In the genomic region with DNA sequence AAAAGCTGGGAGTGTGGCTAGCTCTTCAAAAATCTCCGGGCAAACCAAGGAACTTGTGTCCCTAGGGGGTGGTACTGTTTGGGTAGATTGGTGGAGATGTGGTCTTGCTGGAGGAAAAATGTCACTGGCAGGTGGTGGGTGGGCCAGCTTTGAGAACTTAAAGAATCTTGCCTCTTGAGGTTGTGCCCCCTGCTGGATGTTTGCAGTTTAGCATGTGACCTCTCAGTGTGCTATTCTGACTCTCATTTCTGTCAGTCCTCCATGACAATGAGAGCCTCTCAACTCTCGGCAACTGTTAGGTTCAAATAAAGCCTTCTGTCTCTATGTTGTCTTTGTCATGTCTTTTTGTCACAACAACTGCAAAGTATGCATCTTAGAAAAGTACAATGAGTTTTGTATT, we compare ENCODE assay signal across 14 mouse cellular contexts.
DNase-seq lines count a peak whose midpoint lies in the region; ATAC-seq and TF ChIP-seq lines count a peak whose summit lies in the region.
"Had no signal": no experiment of that assay in that cellular context is flagged by ENCODE, and none has a peak within 500 bp of the region (broad histone marks: within the 10 kb centered on the region; RNA-seq: fewer than 3 reads in every experiment).

No protein-coding gene starts in this region.

- H3K4me3 ChIP-seq in heart, embryonic 10.5 days = no peak overlapping the region
- H3K4me3 ChIP-seq in lung, embryonic 14.5 days (ENCODE audit: low read depth, low read length) = no peak overlapping the region
- H3K4me3 ChIP-seq in MEL (ENCODE audit: control insufficient read depth in 1 of 2, insufficient read depth in 1 of 2, low read depth in 2 of 2, low read length in 2 of 2) = no peak overlapping the region
- H3K4me3 ChIP-seq: heart, embryonic 15.5 days; megakaryocyte, embryonic 14.5 days had no signal

- no peak for TF ChIP-seq EP300 in MEL (IDR thresholded peaks at IDR 0.05; ENCODE audit: low read depth in 1 of 2, low read length in 2 of 2)

- DNase-seq in heart, postnatal 4 days = peak; percentile 4
- DNase-seq in heart, embryonic 10.5 days (ENCODE audit: low spot score) = no peak
- DNase-seq in lung, embryonic 14.5 days = peak; percentile 5
- no peak for DNase-seq in lung, postnatal 14 days
- peak; percentile 27 for DNase-seq in MEL (ENCODE audit: low read depth, low spot score)
- no peak for DNase-seq in cerebellum, adult 11-12 months
- DNase-seq: gastrocnemius, postnatal 10 days; liver; thymus, postnatal 4 days had no signal

- H3K36me3 ChIP-seq in heart, embryonic 10.5 days = no peaks in the 10 kb centered on the region
- no peaks in the 10 kb centered on the region for H3K36me3 ChIP-seq in lung, embryonic 14.5 days (ENCODE audit: insufficient read depth)
- no peaks in the 10 kb centered on the region for H3K36me3 ChIP-seq in MEL (ENCODE audit: control insufficient read depth in 1 of 2, insufficient read depth in 2 of 2, low read length in 2 of 2)
- H3K36me3 ChIP-seq: heart, embryonic 15.5 days had no signal

- WGBS in heart, embryonic 10.5 days = 72% methylated on average over 2 of the region's 2 CpGs
- WGBS in lung, embryonic 14.5 days = 68% methylated on average over 2 of the region's 2 CpGs

- ATAC-seq in lung, embryonic 14.5 days (ENCODE audit: insufficient read depth) = no peak
- ATAC-seq in granulocyte monocyte progenitor cell, adult 5-6 weeks (replicated peaks; ENCODE audit: poor library complexity, severe bottlenecking) = peak; percentile 61
- ATAC-seq in erythroid progenitor cell, adult 5-6 weeks (replicated peaks; ENCODE audit: low FRiP score, poor library complexity, severe bottlenecking) = no peak
- ATAC-seq: inflammation-experienced regulatory T-cells, adult 6 months had no signal

- TF ChIP-seq RAD21 in MEL (IDR thresholded peaks at IDR 0.05; ENCODE audit: low read depth, low read length) = no peak; the same call in 1 of the 2 replicates

- H3K4me1 ChIP-seq in heart, embryonic 10.5 days = no peaks in the 10 kb centered on the region
- H3K4me1 ChIP-seq in lung, embryonic 14.5 days (ENCODE audit: insufficient read depth) = no peaks in the 10 kb centered on the region
- no peaks in the 10 kb centered on the region for H3K4me1 ChIP-seq in MEL (ENCODE audit: control insufficient read depth in 1 of 2, insufficient read depth in 2 of 2, low read length in 2 of 2)
- H3K4me1 ChIP-seq: heart, embryonic 15.5 days; megakaryocyte, embryonic 14.5 days had no signal

- no peak overlapping the region for H3K4me2 ChIP-seq in lung, embryonic 14.5 days
- H3K4me2 ChIP-seq: heart, embryonic 15.5 days had no signal

- TF ChIP-seq CTCF in lung, embryonic 14.5 days (IDR thresholded peaks at IDR 0.05; ENCODE audit: low read depth) = peak; percentile 27; the same call in 1 of the 2 replicates
- TF ChIP-seq CTCF in MEL (IDR thresholded peaks at IDR 0.05 in 2 of 3, conservative IDR thresholded peaks at IDR 0.05 in 1 of 3; ENCODE audit: control insufficient read depth in 1 of 3, insufficient read depth in 1 of 3, low read depth in 2 of 3, low read length in 3 of 3, poor library complexity in 1 of 3, severe bottlenecking in 1 of 3) = peak; percentile 26 to 42 (median 27); a peak in 4 of 6 replicates

- H3K27me3 ChIP-seq in heart, embryonic 10.5 days (ENCODE audit: insufficient read depth, poor library complexity, severe bottlenecking) = no peaks in the 10 kb centered on the region
- no peaks in the 10 kb centered on the region for H3K27me3 ChIP-seq in lung, embryonic 14.5 days (ENCODE audit: insufficient read depth, low read length)
- H3K27me3 ChIP-seq in MEL (ENCODE audit: control insufficient read depth in 1 of 2, insufficient read depth in 2 of 2, low read length in 2 of 2) = no peaks in the 10 kb centered on the region; a peak in 1 of 4 replicates
- H3K27me3 ChIP-seq: heart, embryonic 15.5 days; megakaryocyte, embryonic 14.5 days had no signal

- no peaks in the 10 kb centered on the region for H3K9me3 ChIP-seq in heart, embryonic 10.5 days
- no peaks in the 10 kb centered on the region for H3K9me3 ChIP-seq in lung, embryonic 14.5 days (ENCODE audit: low read depth, low read length)
- H3K9me3 ChIP-seq in MEL (replicated peaks; ENCODE audit: insufficient read depth, low read length) = no peaks in the 10 kb centered on the region
- H3K9me3 ChIP-seq: heart, embryonic 15.5 days; megakaryocyte, embryonic 14.5 days had no signal

- H3K27ac ChIP-seq in heart, embryonic 10.5 days = no peak overlapping the region
- H3K27ac ChIP-seq in lung, embryonic 14.5 days (ENCODE audit: low read depth) = no peak overlapping the region
- no peak overlapping the region for H3K27ac ChIP-seq in MEL (ENCODE audit: control insufficient read depth, low read depth, low read length)
- H3K27ac ChIP-seq: heart, embryonic 15.5 days had no signal

- H3K9ac ChIP-seq in lung, embryonic 14.5 days = no peak overlapping the region
- no peak overlapping the region for H3K9ac ChIP-seq in MEL (ENCODE audit: control insufficient read depth, low read depth, low read length, poor library complexity, severe bottlenecking)
- H3K9ac ChIP-seq: heart, embryonic 15.5 days had no signal

- TF ChIP-seq POLR2A in MEL (IDR thresholded peaks at IDR 0.05; ENCODE audit: control insufficient read depth in 1 of 2, insufficient read depth in 1 of 2, low read depth in 1 of 2, low read length in 2 of 2, poor library complexity in 1 of 2) = no peak

- H3K79me2 ChIP-seq in MEL (ENCODE audit: control insufficient read depth, insufficient read depth, low read length, poor library complexity) = no peaks in the 10 kb centered on the region

TF ChIP-seq in MEL, 35 proteins besides CTCF, POLR2A, EP300 and RAD21:
- TF ChIP-seq MEF2A (IDR thresholded peaks at IDR 0.05; ENCODE audit: extremely low read depth, insufficient replicate concordance, low read depth, low read length, poor library complexity, severe bottlenecking) (no peak), SMC3 (IDR thresholded peaks at IDR 0.05; ENCODE audit: low read depth, low read length) (peak; percentile 39; the same call in 1 of the 2 replicates), ZC3H11A (IDR thresholded peaks at IDR 0.05; ENCODE audit: low read depth, low read length) (0 out of 2 replicates have a peak, but pooled peaks have one; percentile 6)

Comparison
In these comparisons a context has a peak if more than half of its experiments do, and no peak if none do; other contexts are left out.
1. DNase-seq: peak in heart, postnatal 4 days (single experiment), lung, embryonic 14.5 days (single experiment) and MEL (single experiment); none in heart, embryonic 10.5 days (single experiment), lung, postnatal 14 days (single experiment) and cerebellum, adult 11-12 months (single experiment).